Mouse (Mus musculus): ENCODE results near the gene Lmod3. TPM values are rescaled to one million over a fixed set of nuclear protein-coding genes. Genes with fewer than 3 reads are reported as not detected.

Gene Lmod3
- polyA plus RNA-seq, 1 experiment from 2014 or later, result not detected

GRCm38 (mm10) chr6:97200437-97200836, 52.1 kb downstream of the Lmod3 start:
- H3K4me3 ChIP-seq, result no peak overlapping the region
- DNase-seq (ENCODE audit: low spot score), result no peak
- H3K27me3 ChIP-seq (replicated peaks; ENCODE audit: low read depth, poor library complexity, severe bottlenecking), result no peaks in the 10 kb centered on the region
- WGBS, result 61% methylated on average over 3 of the region's 3 CpGs
- no peak overlapping the region for H3K27ac ChIP-seq (replicated peaks)
- H3K4me1 ChIP-seq, result peaks cover 13% of the 10 kb centered on the region
- peaks cover 56% of the 10 kb centered on the region for H3K36me3 ChIP-seq (replicated peaks)
- H3K9me3 ChIP-seq, result no peaks in the 10 kb centered on the region

Other genes with a start within 250 kb of the Lmod3 start
- gene Fam19a4, start 192.3 kb downstream of the Lmod3 start, polyA plus RNA-seq (2016; fragmentation: Nextera tagmentation; extraction: Ambion mirVana), result 1.2 and 1.5 TPM in 2 replicates
- gene Eogt, start 103.6 kb downstream of the Lmod3 start, polyA plus RNA-seq (2016; fragmentation: Nextera tagmentation; extraction: Ambion mirVana), result 9.3 and 10.5 TPM in 2 replicates
- 26.6 and 30.1 TPM in 2 replicates for gene Tmf1, start 73.6 kb downstream of the Lmod3 start, polyA plus RNA-seq (2016; fragmentation: Nextera tagmentation; extraction: Ambion mirVana)
- gene Uba3, start 47.1 kb downstream of the Lmod3 start, polyA plus RNA-seq (2016; fragmentation: Nextera tagmentation; extraction: Ambion mirVana), result 83.7 and 88.7 TPM in 2 replicates
- gene Arl6ip5, start 42.1 kb downstream of the Lmod3 start, polyA plus RNA-seq (2016; fragmentation: Nextera tagmentation; extraction: Ambion mirVana), result 30.0 and 34.7 TPM in 2 replicates

Measured in embryonic facial prominence, embryonic 10.5 days (tissue).